Mouse (Mus musculus): ENCODE results near the gene Klhl35.

DNA sequence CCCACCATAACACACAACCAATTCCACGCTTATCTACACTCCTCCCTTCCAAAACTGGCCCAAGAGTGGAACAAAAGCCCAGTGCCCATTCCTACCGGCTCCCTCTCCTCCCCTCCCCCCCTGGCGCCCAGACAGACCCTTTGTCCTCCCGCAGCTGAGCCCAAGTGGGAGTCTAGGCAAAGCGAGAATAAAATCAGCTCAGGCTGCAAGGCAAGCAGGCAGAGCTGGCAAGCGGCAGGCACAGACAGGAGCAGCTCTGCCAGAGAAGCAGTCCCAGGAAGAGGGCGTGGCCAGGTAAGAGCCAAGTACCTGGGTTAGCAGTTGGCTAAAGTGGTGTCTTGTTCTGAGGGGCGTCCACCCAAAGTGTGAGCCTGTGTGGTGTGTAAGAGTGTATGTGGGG, at the start of gene Klhl35:
- TF ChIP-seq CTCF (IDR thresholded peaks at IDR 0.05; ENCODE audit: low read depth, low read length) (no peak), GATA1 (IDR thresholded peaks at IDR 0.05; ENCODE audit: borderline replicate concordance, low read length) (no peak)
